Mouse (Mus musculus) stomach, embryonic 16.5 days (tissue): ENCODE data around the gene Acsf2. TPM values are rescaled to one million over a fixed set of nuclear protein-coding genes. Genes with fewer than 3 reads are reported as not detected.

Experiments used
- ATAC-seq: fragments of 200-750 bp; cut with Nextera tagmentation; 2 replicates; pipeline ENCODE4 v1.8.0; 2017; ENCODE audit warnings: moderate number of reproducible peaks, moderate TSS enrichment; ENCODE audit not compliant: insufficient read depth, low FRiP score
- H3K27ac ChIP-seq: fragments of 300-500 bp; sonication (generic); 2 replicates; pipeline ENCODE4 v1.5.1; 2014; ENCODE audit warnings: low read length
- H3K27me3 ChIP-seq: fragments of 300-500 bp; sonication (generic); 2 replicates; pipeline ENCODE4 v1.6.1; 2014; ENCODE audit warnings: low read length, control low read depth, mixed read lengths; ENCODE audit not compliant: control insufficient read depth, insufficient read depth
- H3K36me3 ChIP-seq: fragments of 300-500 bp; sonication (generic); 2 replicates; pipeline ENCODE4 v1.6.1; 2014; ENCODE audit warnings: low read length; ENCODE audit not compliant: control insufficient read depth, insufficient read depth
- H3K4me1 ChIP-seq: fragments of 300-500 bp; sonication (generic); 2 replicates; pipeline ENCODE4 v1.6.1; 2014; ENCODE audit warnings: low read length, control low read depth, mixed read lengths; ENCODE audit not compliant: control insufficient read depth, insufficient read depth
- H3K4me2 ChIP-seq: fragments of 300-500 bp; sonication (generic); 2 replicates; pipeline ENCODE4 v1.6.1; 2014; ENCODE audit warnings: low read depth, low read length, mixed read lengths
- H3K4me3 ChIP-seq: fragments of 300-500 bp; sonication (generic); replicated peaks from 2 replicates; pipeline ENCODE4 v1.5.1; 2014; ENCODE audit warnings: mild to moderate bottlenecking, low read length
- H3K9ac ChIP-seq: fragments of 300-500 bp; sonication (generic); 2 replicates; pipeline ENCODE4 v1.6.1; 2014; ENCODE audit warnings: low read length
- H3K9me3 ChIP-seq: fragments of 300-500 bp; sonication (generic); replicated peaks from 2 replicates; pipeline ENCODE4 v1.6.1; 2016; ENCODE audit warnings: low read length, control low read depth; ENCODE audit not compliant: control insufficient read depth
- WGBS: fragments of 180-500 bp; shearing (Covaris S2); extraction: QIAGEN DNeasy Blood & Tissue Kit; methylation state at CpG from one replicate; pipeline ENCODE4 v1.1.7; 2014; 5-methylcytosine and 5-hydroxymethylcytosine counted together
- polyA plus RNA-seq: library from polyadenylated mRNA; unstranded; fragments of >200 nt; fragmentation: Nextera tagmentation; extraction: Ambion mirVana; gene quantifications from 2 replicates; pipeline ENCODE4 v1.2.1, GENCODE M21; 2015

Gene Acsf2
- polyA plus RNA-seq, 1 experiment from 2014 or later = 5.7 TPM

DNA sequence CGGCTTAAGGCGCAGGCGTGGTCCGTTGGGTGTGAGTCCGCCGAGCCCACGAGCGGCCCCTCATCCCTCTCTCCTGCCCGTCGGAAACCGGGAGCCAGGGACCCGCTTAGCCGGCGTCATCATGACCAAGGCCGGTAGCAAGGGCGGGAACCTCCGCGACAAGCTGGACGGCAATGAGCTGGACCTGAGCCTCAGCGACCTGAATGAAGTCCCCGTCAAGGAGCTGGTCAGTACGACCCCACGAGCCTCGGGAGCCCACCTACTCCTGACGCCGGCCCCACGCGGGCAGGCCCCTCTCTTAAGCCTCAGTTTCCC lies 28.2 kb upstream of the Acsf2 start:
- Histone ChIP-seq H3K9me3 (no peaks in the 10 kb centered on the region), H3K36me3 (peaks cover 12% of the 10 kb centered on the region), H3K27me3 (no peaks in the 10 kb centered on the region), H3K4me2 (peak overlapping the region; percentile 71), H3K4me1 (peaks cover 5% of the 10 kb centered on the region), H3K9ac (peak overlapping the region; percentile 96), H3K27ac (peak overlapping the region; percentile 84), H3K4me3 (peak overlapping the region; percentile 100)
- peak; percentile 62 for ATAC-seq
- 0% methylated on average over 28 of the region's 28 CpGs for WGBS

DNA sequence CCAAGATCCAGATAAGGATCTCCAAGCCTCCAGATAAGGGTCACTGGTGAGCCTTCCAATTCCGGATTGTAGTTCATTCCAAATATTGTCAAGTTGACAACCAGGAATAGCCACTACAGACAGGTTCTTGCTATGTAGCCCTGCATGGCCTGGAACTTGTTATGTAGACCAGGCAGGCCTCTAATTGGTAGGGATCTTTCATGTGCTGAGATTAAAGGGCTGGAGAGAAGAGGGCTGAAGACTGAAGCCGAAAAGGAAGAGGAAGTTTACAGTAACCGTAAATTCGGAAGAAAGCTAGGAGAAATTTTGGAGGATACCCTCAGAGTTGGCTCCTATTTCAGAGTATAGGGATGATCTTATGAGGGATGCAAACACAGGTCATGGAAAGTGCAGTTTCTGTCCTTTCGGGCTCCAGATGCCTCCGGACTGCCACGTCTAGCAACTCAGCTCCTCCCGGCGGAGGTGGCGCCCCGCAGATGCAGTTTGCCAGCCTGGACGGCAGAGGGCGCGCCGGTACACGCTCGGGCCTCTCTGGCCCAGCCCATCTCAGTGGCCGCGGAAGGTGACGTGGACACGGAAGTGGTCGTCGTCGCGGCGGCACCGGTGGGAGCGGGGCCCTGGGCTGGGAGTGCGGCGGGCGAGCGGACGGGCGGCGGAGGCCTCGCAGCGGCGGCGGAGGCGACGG lies 27.7 kb upstream of the Acsf2 start, which contains the start of gene Lrrc59:
Lrrc59 (plus strand) TSS at position 569 of the 685 bp plus-strand sequence.
- H3K36me3 ChIP-seq = peaks cover 7% of the 10 kb centered on the region
- H3K27me3 ChIP-seq = no peaks in the 10 kb centered on the region
- H3K4me2 ChIP-seq = peak within 1 kb of the TSS; percentile 71
- H3K9ac ChIP-seq = peak within 1 kb of the TSS; percentile 96
- WGBS = 4% methylated on average over 41 of the region's 41 CpGs
- H3K4me1 ChIP-seq = peaks cover 5% of the 10 kb centered on the region
- peak within 1 kb of the TSS; percentile 84 for H3K27ac ChIP-seq
- peak within 1 kb of the TSS; percentile 100 for H3K4me3 ChIP-seq
- no peaks in the 10 kb centered on the region for H3K9me3 ChIP-seq
- ATAC-seq = peak; percentile 94

DNA sequence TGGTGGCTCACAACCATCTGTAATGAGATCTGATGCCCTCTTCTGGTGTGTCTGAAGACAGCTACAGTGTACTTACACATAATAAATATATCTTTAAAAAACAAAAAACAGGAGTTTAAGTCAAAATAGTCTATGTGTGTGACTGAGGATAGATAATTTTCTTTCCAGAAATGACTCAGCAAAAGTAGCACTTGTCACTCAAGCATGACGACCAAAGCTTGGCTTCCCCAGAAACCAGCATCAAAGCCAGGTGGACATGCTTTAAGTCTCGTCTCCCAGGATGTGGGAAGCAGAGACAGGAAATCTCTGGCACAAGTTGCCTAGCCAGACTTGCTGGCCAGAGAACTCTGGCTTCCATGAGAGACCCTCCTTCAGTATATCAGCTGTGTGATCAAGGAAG lies 20.5 kb upstream of the Acsf2 start:
- no peak for ATAC-seq
- no peak overlapping the region for H3K4me2 ChIP-seq
- H3K4me1 ChIP-seq = no peaks in the 10 kb centered on the region
- H3K27ac ChIP-seq = no peak overlapping the region
- no peak overlapping the region for H3K4me3 ChIP-seq
- no peaks in the 10 kb centered on the region for H3K27me3 ChIP-seq
- WGBS = 76% methylated on average over 2 of the region's 2 CpGs
- no peaks in the 10 kb centered on the region for H3K9me3 ChIP-seq
- H3K36me3 ChIP-seq = no peaks in the 10 kb centered on the region
- H3K9ac ChIP-seq = no peak overlapping the region

DNA sequence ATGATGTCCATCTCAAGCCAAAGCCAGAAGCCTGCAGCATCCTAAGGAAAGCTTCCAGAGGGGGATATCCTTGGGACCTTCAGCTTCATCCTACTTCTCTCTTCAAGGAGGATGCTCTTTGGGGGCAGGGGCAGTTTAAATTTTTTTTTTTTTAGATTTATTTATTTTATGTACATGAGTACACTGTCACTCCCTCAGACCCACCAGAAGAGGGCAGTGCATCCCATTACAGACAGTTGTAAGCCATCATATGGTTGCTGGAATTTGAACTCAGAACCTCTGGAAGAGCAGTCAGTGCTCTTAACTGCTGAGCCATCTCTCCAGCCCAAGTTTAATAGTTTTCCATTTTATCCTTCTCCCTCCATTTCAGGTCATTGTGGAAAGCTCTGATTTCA lies 19.8 kb upstream of the Acsf2 start:
- H3K27me3 ChIP-seq = no peaks in the 10 kb centered on the region
- ATAC-seq = no peak
- H3K4me3 ChIP-seq = no peak overlapping the region
- H3K4me1 ChIP-seq = no peaks in the 10 kb centered on the region
- no peak overlapping the region for H3K9ac ChIP-seq
- no peaks in the 10 kb centered on the region for H3K36me3 ChIP-seq
- no peak overlapping the region for H3K27ac ChIP-seq
- H3K9me3 ChIP-seq = no peaks in the 10 kb centered on the region
- H3K4me2 ChIP-seq = no peak overlapping the region

DNA sequence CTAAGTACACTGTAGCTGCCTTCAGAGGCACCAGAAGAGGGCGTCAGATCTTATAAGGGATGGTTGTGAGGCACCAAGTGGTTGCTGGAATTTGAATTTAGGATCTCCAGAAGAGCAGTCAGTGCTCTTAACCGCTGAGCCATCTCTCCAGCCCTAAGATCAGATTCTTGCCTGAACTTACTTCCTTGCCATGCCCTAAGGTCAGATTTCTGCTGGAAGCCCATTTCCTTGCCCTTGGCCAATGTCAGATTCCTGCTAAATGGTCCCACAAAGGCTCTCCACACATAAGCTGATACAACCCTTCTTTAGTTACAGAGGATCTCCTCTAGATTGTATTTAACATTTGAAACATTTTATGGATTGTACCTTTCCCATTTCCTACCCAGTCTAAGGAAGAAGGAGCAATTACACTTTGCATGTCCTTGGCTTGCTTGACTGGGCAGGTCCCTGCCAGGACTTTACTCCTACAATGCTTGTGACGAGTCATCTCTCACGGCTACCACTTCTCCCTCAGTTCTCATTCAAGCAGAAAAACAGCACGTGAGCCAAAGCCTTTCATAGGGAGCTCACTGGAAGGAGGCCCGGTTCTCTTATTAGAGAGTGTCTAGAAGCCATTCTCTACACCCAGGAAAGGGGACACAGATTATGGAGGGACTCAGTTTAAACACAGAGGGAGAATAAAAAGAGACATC lies 19.2 kb upstream of the Acsf2 start:
- Histone ChIP-seq H3K9ac (no peak overlapping the region), H3K4me2 (no peak overlapping the region), H3K9me3 (no peaks in the 10 kb centered on the region), H3K4me3 (no peak overlapping the region), H3K4me1 (no peaks in the 10 kb centered on the region), H3K36me3 (no peaks in the 10 kb centered on the region), H3K27me3 (no peaks in the 10 kb centered on the region), H3K27ac (no peak overlapping the region)
- 59% methylated on average over 6 of the region's 6 CpGs for WGBS
- no peak for ATAC-seq

DNA sequence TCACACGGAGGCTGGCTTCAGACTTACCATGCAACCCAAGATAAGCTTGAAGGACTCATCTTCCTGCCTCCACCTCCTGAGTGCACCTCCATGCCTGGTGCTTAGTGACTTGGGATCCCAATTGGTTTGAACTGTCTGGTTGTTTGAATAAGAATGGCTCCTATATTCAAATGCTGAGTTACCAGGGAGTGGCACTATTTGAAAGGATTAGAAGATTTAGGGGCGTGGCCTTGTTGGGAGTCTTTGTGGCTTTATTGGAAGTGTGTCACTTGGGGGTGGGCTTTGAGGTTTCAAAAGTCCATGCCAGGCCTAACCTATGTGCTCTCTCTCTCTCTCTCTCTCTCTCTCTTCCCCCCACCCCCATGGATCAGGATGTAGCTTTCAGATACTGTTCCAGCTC lies 16.0 kb upstream of the Acsf2 start:
- no peak overlapping the region for H3K27ac ChIP-seq
- no peak for ATAC-seq
- no peaks in the 10 kb centered on the region for H3K27me3 ChIP-seq
- H3K9ac ChIP-seq = no peak overlapping the region
- 85% methylated on average over 2 of the region's 2 CpGs for WGBS
- H3K9me3 ChIP-seq = no peaks in the 10 kb centered on the region
- no peaks in the 10 kb centered on the region for H3K36me3 ChIP-seq
- H3K4me2 ChIP-seq = no peak overlapping the region
- H3K4me3 ChIP-seq = no peak overlapping the region
- no peaks in the 10 kb centered on the region for H3K4me1 ChIP-seq

DNA sequence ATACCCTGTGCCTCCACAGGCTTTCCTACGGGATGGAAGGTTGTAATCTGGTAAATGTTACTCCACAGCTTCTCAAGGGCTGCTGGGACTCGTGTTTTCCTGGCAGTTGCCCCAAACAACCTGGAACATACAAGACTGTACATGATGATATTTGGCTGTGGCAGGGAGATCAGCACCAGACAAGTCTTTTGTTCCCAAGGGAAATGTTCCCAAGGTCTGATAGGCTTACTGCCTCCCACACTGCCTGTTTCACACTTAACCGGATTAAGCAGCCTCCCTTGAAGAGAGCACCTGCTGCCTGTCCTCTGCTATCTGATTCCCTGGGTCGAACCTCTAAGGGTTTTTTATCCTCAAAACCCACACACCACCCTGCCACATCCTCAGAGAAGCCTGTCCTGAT lies 13.8 kb upstream of the Acsf2 start:
- 32% methylated on average over 4 of the region's 4 CpGs for WGBS
- ATAC-seq = no peak
- no peaks in the 10 kb centered on the region for H3K4me1 ChIP-seq
- no peak overlapping the region for H3K4me2 ChIP-seq
- no peaks in the 10 kb centered on the region for H3K36me3 ChIP-seq
- H3K27me3 ChIP-seq = no peaks in the 10 kb centered on the region
- H3K9me3 ChIP-seq = no peaks in the 10 kb centered on the region
- no peak overlapping the region for H3K9ac ChIP-seq
- no peak overlapping the region for H3K4me3 ChIP-seq
- H3K27ac ChIP-seq = no peak overlapping the region

DNA sequence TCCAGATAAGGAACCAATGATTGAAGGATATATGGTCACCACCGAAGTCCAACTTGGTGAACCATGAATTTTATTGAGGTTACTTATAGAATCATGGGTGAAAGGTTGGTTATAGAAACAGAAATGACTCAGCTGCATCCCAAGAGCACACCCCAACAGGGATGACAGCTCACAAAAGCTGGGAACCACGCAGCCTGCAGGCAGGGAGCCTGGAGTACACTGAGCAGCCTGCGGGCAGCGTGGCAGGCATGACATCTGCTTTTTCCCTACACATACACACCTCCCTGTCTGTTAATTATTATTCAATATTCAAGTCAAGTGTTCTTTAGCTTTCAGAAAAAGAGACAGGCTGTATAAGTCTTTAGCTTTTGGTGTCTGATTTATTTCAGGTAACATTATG lies 12.9 kb upstream of the Acsf2 start:
- H3K9ac ChIP-seq = no peak overlapping the region
- H3K4me1 ChIP-seq = no peaks in the 10 kb centered on the region
- no peak overlapping the region for H3K4me2 ChIP-seq
- ATAC-seq = no peak
- H3K36me3 ChIP-seq = no peaks in the 10 kb centered on the region
- H3K27ac ChIP-seq = no peak overlapping the region
- no peaks in the 10 kb centered on the region for H3K27me3 ChIP-seq
- H3K4me3 ChIP-seq = no peak overlapping the region
- H3K9me3 ChIP-seq = no peaks in the 10 kb centered on the region
- 78% methylated on average over 4 of the region's 4 CpGs for WGBS

DNA sequence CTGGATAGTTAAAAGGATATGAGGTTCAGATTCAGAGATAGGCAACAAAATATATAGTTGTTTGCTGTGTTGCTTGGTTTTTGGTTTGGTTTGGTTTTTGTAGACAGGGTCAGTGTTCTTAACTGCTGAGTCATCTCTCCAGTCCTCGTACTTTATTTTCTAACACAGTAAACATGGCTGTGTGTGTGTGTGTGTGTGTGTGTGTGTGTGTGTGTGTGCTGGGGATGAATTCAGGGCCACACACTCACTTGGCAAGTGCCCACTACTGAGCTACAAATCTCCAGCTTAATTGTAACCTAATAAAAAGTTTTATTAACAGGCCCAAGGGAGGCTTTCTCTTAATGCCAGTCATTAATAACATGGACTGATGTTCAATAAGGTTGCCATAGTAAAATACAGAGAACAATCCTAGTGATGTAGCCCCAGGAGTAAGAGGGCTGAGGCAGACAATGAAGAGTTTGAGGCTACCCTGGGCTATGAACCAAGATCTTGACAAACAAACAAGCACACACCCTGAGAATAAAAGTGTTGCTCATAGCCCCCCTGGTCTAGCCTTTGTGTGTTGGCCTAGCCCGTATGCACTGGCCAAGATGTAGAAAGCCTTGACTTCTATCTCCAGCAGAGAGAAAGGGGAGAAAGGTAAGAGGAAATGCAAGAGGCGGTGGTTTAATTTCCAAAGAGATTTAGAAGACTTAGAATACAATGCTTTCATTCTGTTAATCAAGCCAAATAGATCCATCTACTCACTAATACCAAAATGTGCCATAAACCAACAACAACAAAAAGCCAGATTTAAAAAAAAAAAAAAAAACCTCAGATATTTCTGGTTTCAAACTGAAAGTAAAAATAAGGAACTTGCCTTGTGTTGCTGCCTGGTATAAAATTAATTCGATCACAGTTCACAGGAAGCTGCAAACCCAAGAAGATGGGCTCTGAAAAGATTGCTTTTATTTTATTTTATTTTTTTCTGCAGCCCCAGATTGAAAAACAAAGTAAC lies 9.4 kb upstream of the Acsf2 start:
- 63% methylated on average over 4 of the region's 4 CpGs for WGBS
- Histone ChIP-seq H3K4me3 (no peak overlapping the region), H3K4me1 (no peaks in the 10 kb centered on the region), H3K27me3 (no peaks in the 10 kb centered on the region), H3K4me2 (no peak overlapping the region), H3K36me3 (no peaks in the 10 kb centered on the region), H3K27ac (no peak overlapping the region), H3K9ac (no peak overlapping the region), H3K9me3 (no peaks in the 10 kb centered on the region)
- no peak for ATAC-seq
